Comparison of ENCODE assay signal across 10 mouse cellular contexts in genomic region chr6:84225587-84225986, GRCm38 (mm10).
DNase-seq lines count a peak whose midpoint lies in the region; ATAC-seq lines count a peak whose summit lies in the region.
"Had no signal": no experiment of that assay in that cellular context is flagged by ENCODE, and none has a peak within 500 bp of the region (broad histone marks: within the 10 kb centered on the region; RNA-seq: fewer than 3 reads in every experiment).

No protein-coding gene starts in this region.

- no peak overlapping the region for H3K9ac ChIP-seq in kidney, embryonic 14.5 days (ENCODE audit: low read depth, low read length)
- no peak overlapping the region for H3K9ac ChIP-seq in liver, embryonic 11.5 days (ENCODE audit: low read depth, low read length)
- H3K9ac ChIP-seq: embryonic facial prominence, embryonic 12.5 days; lung, embryonic 14.5 days had no signal

- no peaks in the 10 kb centered on the region for H3K27me3 ChIP-seq in kidney, embryonic 14.5 days (ENCODE audit: control insufficient read depth, insufficient read depth, low read length)
- H3K27me3 ChIP-seq in liver, embryonic 11.5 days (replicated peaks; ENCODE audit: control insufficient read depth, insufficient read depth, low read length) = no peaks in the 10 kb centered on the region
- H3K27me3 ChIP-seq: embryonic facial prominence, embryonic 12.5 days had no signal

- H3K4me1 ChIP-seq in kidney, embryonic 14.5 days (ENCODE audit: control insufficient read depth, insufficient read depth, low read length) = no peaks in the 10 kb centered on the region
- H3K4me1 ChIP-seq in liver, embryonic 11.5 days (replicated peaks; ENCODE audit: control insufficient read depth, insufficient read depth, low read length) = no peaks in the 10 kb centered on the region

- H3K36me3 ChIP-seq in kidney, embryonic 14.5 days (ENCODE audit: control insufficient read depth, insufficient read depth, low read length) = no peaks in the 10 kb centered on the region
- H3K36me3 ChIP-seq in liver, embryonic 11.5 days (ENCODE audit: control insufficient read depth, insufficient read depth, low read length) = no peaks in the 10 kb centered on the region
- H3K36me3 ChIP-seq: embryonic facial prominence, embryonic 12.5 days had no signal

- H3K27ac ChIP-seq in kidney, embryonic 14.5 days (ENCODE audit: low read depth, low read length) = no peak overlapping the region
- H3K27ac ChIP-seq in liver, embryonic 11.5 days (ENCODE audit: low read depth, low read length) = no peak overlapping the region
- H3K27ac ChIP-seq: embryonic facial prominence, embryonic 12.5 days had no signal

- H3K4me3 ChIP-seq in kidney, embryonic 14.5 days (ENCODE audit: low read length) = no peak overlapping the region
- no peak overlapping the region for H3K4me3 ChIP-seq in liver, embryonic 11.5 days (ENCODE audit: low read depth, low read length)
- H3K4me3 ChIP-seq: embryonic facial prominence, embryonic 12.5 days had no signal

- no peak for ATAC-seq in kidney, embryonic 14.5 days (ENCODE audit: low FRiP score, low TSS enrichment)
- ATAC-seq in liver, embryonic 11.5 days (replicated peaks; ENCODE audit: low FRiP score) = no peak

- no peaks in the 10 kb centered on the region for H3K9me3 ChIP-seq in kidney, embryonic 14.5 days (ENCODE audit: control insufficient read depth, low read length)
- H3K9me3 ChIP-seq in liver, embryonic 11.5 days (ENCODE audit: control insufficient read depth, low read length) = no peaks in the 10 kb centered on the region
- H3K9me3 ChIP-seq: embryonic facial prominence, embryonic 12.5 days had no signal

- DNase-seq in kidney, adult 11 months = peak; percentile 69
- peak; percentile 71 for DNase-seq in cerebellum, adult 11 months
- peak; percentile 91 for DNase-seq in gastrocnemius, postnatal 25 days
- DNase-seq in layer of hippocampus, adult 18-20 months (ENCODE audit: low spot score in 2 of 2) = peak; percentile 62 to 73
- DNase-seq in right cerebral cortex, postnatal 25 days = peak; percentile 58
- DNase-seq in embryo, embryonic 10.5 days (ENCODE audit: low spot score) = no peak
- DNase-seq in liver, embryonic 11.5 days (ENCODE audit: low spot score) = no peak
- DNase-seq: lung, embryonic 14.5 days had no signal

- H3K4me2 ChIP-seq in kidney, embryonic 14.5 days (replicated peaks; ENCODE audit: low read depth, low read length) = no peak overlapping the region
- H3K4me2 ChIP-seq in liver, embryonic 11.5 days = no peak overlapping the region
- H3K4me2 ChIP-seq: embryonic facial prominence, embryonic 12.5 days; lung, embryonic 14.5 days had no signal

- WGBS in kidney, embryonic 14.5 days = 78% methylated on average over 6 of the region's 6 CpGs
- WGBS in liver, embryonic 11.5 days = 71% methylated on average over 6 of the region's 6 CpGs

Comparison
In these comparisons a context has a peak if more than half of its experiments do, and no peak if none do; other contexts are left out.
1. DNase-seq: peak in kidney, adult 11 months (single experiment), cerebellum, adult 11 months (single experiment), gastrocnemius, postnatal 25 days (single experiment), layer of hippocampus, adult 18-20 months (2 of 2) and right cerebral cortex, postnatal 25 days (single experiment); none in embryo, embryonic 10.5 days (single experiment) and liver, embryonic 11.5 days (single experiment).